11 mouse cellular contexts compared by ENCODE assay signal in genomic region chr6:86772631-86773030, GRCm38 (mm10). TPM values are rescaled to one million over a fixed set of nuclear protein-coding genes. Genes with fewer than 3 reads are reported as not detected.
DNase-seq lines count a peak whose midpoint lies in the region; ATAC-seq and TF ChIP-seq lines count a peak whose summit lies in the region.
"Had no signal": no experiment of that assay in that cellular context is flagged by ENCODE, and none has a peak within 500 bp of the region (broad histone marks: within the 10 kb centered on the region; RNA-seq: fewer than 3 reads in every experiment).

No protein-coding gene starts in this region.

- no peak overlapping the region for H3K9ac ChIP-seq in forebrain, embryonic 12.5 days
- H3K9ac ChIP-seq: midbrain, embryonic 12.5 days had no signal

- TF ChIP-seq POLR2A in kidney, adult 2 months (IDR thresholded peaks at IDR 0.05; ENCODE audit: low read depth, low read length) = no peak

- H3K36me3 ChIP-seq in kidney, adult 2 months (ENCODE audit: control insufficient read depth, insufficient read depth, low read length) = no peaks in the 10 kb centered on the region
- H3K36me3 ChIP-seq in forebrain, embryonic 12.5 days (replicated peaks) = no peaks in the 10 kb centered on the region
- H3K36me3 ChIP-seq: forebrain, embryonic 10.5 days; midbrain, embryonic 12.5 days had no signal

- H3K27me3 ChIP-seq in kidney, adult 2 months (replicated peaks; ENCODE audit: control insufficient read depth, insufficient read depth, low read length) = no peaks in the 10 kb centered on the region
- no peaks in the 10 kb centered on the region for H3K27me3 ChIP-seq in forebrain, embryonic 12.5 days
- H3K27me3 ChIP-seq: midbrain, embryonic 12.5 days had no signal

- no peak overlapping the region for H3K4me2 ChIP-seq in forebrain, embryonic 12.5 days
- H3K4me2 ChIP-seq: midbrain, embryonic 12.5 days had no signal

- TF ChIP-seq CTCF in kidney, adult 2 months (conservative IDR thresholded peaks at IDR 0.05; ENCODE audit: insufficient read depth, insufficient read length, low read depth, low read length) = no peak

- peak; percentile 26 for DNase-seq in kidney, adult 2 months
- no peak for DNase-seq in kidney, adult 11 months
- DNase-seq in Muller cell, postnatal 12 days (ENCODE audit: inconsistent ontology term) = peak; percentile 15
- peak; percentile 24 to 30 for DNase-seq in gastrocnemius, postnatal 36 days
- no peak for DNase-seq in kidney, adult 9 months
- no peak for DNase-seq in thymus, postnatal 0 days (ENCODE audit: low spot score)
- DNase-seq: cerebellum, postnatal 25 days had no signal

- H3K9me3 ChIP-seq in forebrain, embryonic 12.5 days = no peaks in the 10 kb centered on the region
- H3K9me3 ChIP-seq: forebrain, embryonic 10.5 days; midbrain, embryonic 12.5 days had no signal

- intact Hi-C loops in gastrocnemius, postnatal 36 days (cut with DNase I) = no loop called here

- peak; percentile 33; the same call in 1 of the 2 replicates for ATAC-seq in megakaryocyte-erythroid progenitor cell, adult 5-6 weeks (replicated peaks; ENCODE audit: low FRiP score, low TSS enrichment, poor library complexity, severe bottlenecking)
- no peak for ATAC-seq in forebrain, embryonic 12.5 days (ENCODE audit: low FRiP score)

- H3K27ac ChIP-seq in kidney, adult 2 months (ENCODE audit: insufficient read depth, low read depth, low read length) = no peak overlapping the region
- no peak overlapping the region for H3K27ac ChIP-seq in forebrain, embryonic 12.5 days
- H3K27ac ChIP-seq: forebrain, embryonic 10.5 days; midbrain, embryonic 12.5 days had no signal

- H3K4me3 ChIP-seq in kidney, adult 2 months (ENCODE audit: insufficient read depth, low read depth, low read length) = no peak overlapping the region
- no peak overlapping the region for H3K4me3 ChIP-seq in forebrain, embryonic 12.5 days (replicated peaks)
- H3K4me3 ChIP-seq: forebrain, embryonic 10.5 days; midbrain, embryonic 12.5 days had no signal

- H3K4me1 ChIP-seq in kidney, adult 2 months (ENCODE audit: control insufficient read depth, insufficient read depth, low read length) = no peaks in the 10 kb centered on the region; the same call in 1 of the 2 replicates
- no peaks in the 10 kb centered on the region for H3K4me1 ChIP-seq in forebrain, embryonic 12.5 days
- H3K4me1 ChIP-seq: forebrain, embryonic 10.5 days; midbrain, embryonic 12.5 days had no signal

- WGBS in kidney, adult 2 months = 62% methylated on average over 7 of the region's 7 CpGs
- 86% methylated on average over 7 of the region's 7 CpGs for WGBS in forebrain, embryonic 12.5 days

RNA-seq across cellular contexts. Expression of gene Anxa4, which starts 20.8 kb away (rescaled TPM):
- polyA plus RNA-seq in kidney, adult 2 months (2012; rRNA removed) = 57.2 and 68.8 TPM in 2 replicates
- 10 to 100 TPM; 12.9 to 16.8 TPM for total RNA-seq in gastrocnemius, postnatal 36 days (2021)
- 8.7 and 10.9 TPM in 2 replicates for total RNA-seq in megakaryocyte-erythroid progenitor cell, adult 5-6 weeks (2014; fragmentation: Nextera tagmentation)
- 15.2 and 19.4 TPM in 2 replicates for total RNA-seq in megakaryocyte-erythroid progenitor cell, adult 5-6 weeks (2017)
- 33.6 and 34.0 TPM in 2 replicates for polyA plus RNA-seq in thymus, postnatal 0 days (2015; fragmentation: Nextera tagmentation; extraction: Ambion mirVana)
- polyA plus RNA-seq in forebrain, embryonic 12.5 days (2016; fragmentation: Nextera tagmentation; extraction: Ambion mirVana) = 4.1 and 6.1 TPM in 2 replicates

RNA-seq across cellular contexts. Expression of gene Gmcl1, which starts 39.4 kb away (rescaled TPM):
- 9.1 and 10.0 TPM in 2 replicates for polyA plus RNA-seq in kidney, adult 2 months (2012; rRNA removed)
- 1 to 10 TPM; 2.4 to 2.7 TPM for total RNA-seq in gastrocnemius, postnatal 36 days (2021)
- total RNA-seq in megakaryocyte-erythroid progenitor cell, adult 5-6 weeks (2014; fragmentation: Nextera tagmentation) = 18.7 and 28.4 TPM in 2 replicates
- 23.4 and 23.7 TPM in 2 replicates for total RNA-seq in megakaryocyte-erythroid progenitor cell, adult 5-6 weeks (2017)
- 30.6 and 37.0 TPM in 2 replicates for polyA plus RNA-seq in thymus, postnatal 0 days (2015; fragmentation: Nextera tagmentation; extraction: Ambion mirVana)
- 52.2 and 52.9 TPM in 2 replicates for polyA plus RNA-seq in forebrain, embryonic 12.5 days (2016; fragmentation: Nextera tagmentation; extraction: Ambion mirVana)

Comparison
In these comparisons a context has a peak if more than half of its experiments do, and no peak if none do; other contexts are left out.
1. DNase-seq: peak in kidney, adult 2 months (single experiment), Muller cell, postnatal 12 days (single experiment) and gastrocnemius, postnatal 36 days (2 of 2); none in kidney, adult 11 months (single experiment), kidney, adult 9 months (single experiment) and thymus, postnatal 0 days (single experiment).